Mouse (Mus musculus) limb, embryonic 10.5 days (tissue): ENCODE data around the gene Psmd11. TPM values are rescaled to one million over a fixed set of nuclear protein-coding genes. Genes with fewer than 3 reads are reported as not detected.
A peak's percentile ranks its signal among the peaks of the same experiment; 100 is the strongest.
"Not testable (repeated sequence)": the region's sequence is repeated elsewhere in the genome, so short reads cannot be mapped to it uniquely, and the experiment has no call there.

Source experiments
- DNase-seq: peaks from one replicate; pipeline ENCODE4 v3.0.0-alpha.2; 2017; ENCODE audit warnings: low spot score
- H3K27ac ChIP-seq: fragments of 300-500 bp; sonication (generic); 2 replicates; pipeline ENCODE4 v1.5.1; 2016; ENCODE audit warnings: mild to moderate bottlenecking
- H3K27me3 ChIP-seq: fragments of 300-500 bp; sonication (generic); 2 replicates; pipeline ENCODE4 v1.6.1; 2016; ENCODE audit warnings: low read depth, mild to moderate bottlenecking; ENCODE audit not compliant: poor library complexity, severe bottlenecking
- H3K36me3 ChIP-seq: fragments of 300-500 bp; sonication (generic); 2 replicates; pipeline ENCODE4 v1.6.1; 2016; ENCODE audit warnings: mild to moderate bottlenecking, moderate library complexity
- H3K4me1 ChIP-seq: fragments of 300-500 bp; sonication (generic); 2 replicates; pipeline ENCODE4 v1.6.1; 2016
- H3K4me3 ChIP-seq: fragments of 300-500 bp; sonication (generic); 2 replicates; pipeline ENCODE4 v1.5.1; 2016; ENCODE audit warnings: mild to moderate bottlenecking, moderate library complexity
- H3K9me3 ChIP-seq: fragments of 300-500 bp; sonication (generic); replicated peaks from 2 replicates; pipeline ENCODE4 v1.6.1; 2016; ENCODE audit warnings: mild to moderate bottlenecking
- WGBS: fragments of 180-500 bp; shearing (Covaris S2); methylation state at CpG from one replicate; pipeline ENCODE4 v1.1.7; 2016; 5-methylcytosine and 5-hydroxymethylcytosine counted together
- polyA plus RNA-seq: library from polyadenylated mRNA; unstranded; fragments of >200 nt; fragmentation: Nextera tagmentation; extraction: Ambion mirVana; gene quantifications from 2 replicates; pipeline ENCODE4 v1.2.1, GENCODE M21; 2016

Gene Psmd11
- polyA plus RNA-seq, 1 experiment from 2014 or later: 362 TPM

- no peaks in the 10 kb centered on the region for H3K4me1 ChIP-seq
- no peak overlapping the region for H3K4me3 ChIP-seq
- WGBS: 92% methylated on average over 2 of the region's 2 CpGs
- no peaks in the 10 kb centered on the region for H3K9me3 ChIP-seq
- DNase-seq: no peak
- peaks cover 98% of the 10 kb centered on the region for H3K36me3 ChIP-seq
- H3K27ac ChIP-seq: no peak overlapping the region
- H3K27me3 ChIP-seq: no peaks in the 10 kb centered on the region
Observed at GRCm38 (mm10) chr11:80449859-80450258, 21.4 kb downstream of the Psmd11 start.

- Histone ChIP-seq H3K4me1 (no peaks in the 10 kb centered on the region), H3K36me3 (peaks cover 98% of the 10 kb centered on the region), H3K27ac (no peak overlapping the region), H3K4me3 (no peak overlapping the region), H3K9me3 (no peaks in the 10 kb centered on the region), H3K27me3 (no peaks in the 10 kb centered on the region)
- WGBS: 96% methylated on average over 3 of the region's 3 CpGs
- DNase-seq: no peak
Observed at GRCm38 (mm10) chr11:80452242-80452641, 23.8 kb downstream of the Psmd11 start.

- no peaks in the 10 kb centered on the region for H3K9me3 ChIP-seq
- no peak for DNase-seq
- no peaks in the 10 kb centered on the region for H3K4me1 ChIP-seq
- H3K27me3 ChIP-seq: no peaks in the 10 kb centered on the region
- H3K27ac ChIP-seq: no peak overlapping the region
- WGBS: 95% methylated on average over 1 of the region's 1 CpGs
- peaks cover 98% of the 10 kb centered on the region for H3K36me3 ChIP-seq
- no peak overlapping the region for H3K4me3 ChIP-seq
Observed at GRCm38 (mm10) chr11:80453198-80453597, 24.8 kb downstream of the Psmd11 start.

- H3K4me3 ChIP-seq, H3K4me1 ChIP-seq, H3K9me3 ChIP-seq, DNase-seq, H3K27ac ChIP-seq, H3K27me3 ChIP-seq: not testable (repeated sequence)
- peaks cover 94% of the 10 kb centered on the region for H3K36me3 ChIP-seq
- WGBS: 85% methylated on average over 4 of the region's 4 CpGs
Observed at GRCm38 (mm10) chr11:80463605-80464130, 35.3 kb downstream of the Psmd11 start.

- no peak for DNase-seq
- H3K27me3 ChIP-seq: no peaks in the 10 kb centered on the region
- H3K4me1 ChIP-seq: peaks cover 14% of the 10 kb centered on the region; the same call in 1 of the 2 replicates
- H3K9me3 ChIP-seq: no peaks in the 10 kb centered on the region
- WGBS: 90% methylated on average over 16 of the region's 16 CpGs
- peaks cover 82% of the 10 kb centered on the region for H3K36me3 ChIP-seq
- no peak overlapping the region for H3K27ac ChIP-seq
- no peak overlapping the region for H3K4me3 ChIP-seq
Observed at GRCm38 (mm10) chr11:80471836-80472605, 43.6 kb downstream of the Psmd11 start.

GRCm38 (mm10) chr11:80474175-80474691 is 45.8 kb downstream of the Psmd11 start:
- peaks cover 65% of the 10 kb centered on the region for H3K36me3 ChIP-seq
- WGBS: 70% methylated on average over 2 of the region's 2 CpGs
- DNase-seq: no peak

GRCm38 (mm10) chr11:80474846-80475245 is 46.4 kb downstream of the Psmd11 start:
- Histone ChIP-seq H3K4me1 (peaks cover 40% of the 10 kb centered on the region), H3K27ac (no peak overlapping the region), H3K4me3 (no peak overlapping the region), H3K9me3 (no peaks in the 10 kb centered on the region), H3K36me3 (peaks cover 60% of the 10 kb centered on the region), H3K27me3 (peaks cover 18% of the 10 kb centered on the region; the same call in 1 of the 2 replicates)
- no peak for DNase-seq
- 91% methylated on average over 11 of the region's 11 CpGs for WGBS

More at GRCm38 (mm10) chr11:80474175-80474691, 45.8 kb downstream of the Psmd11 start:
- Histone ChIP-seq H3K4me3 (no peak overlapping the region), H3K9me3 (no peaks in the 10 kb centered on the region), H3K27ac (no peak overlapping the region), H3K27me3 (peaks cover 17% of the 10 kb centered on the region; the same call in 1 of the 2 replicates), H3K4me1 (peaks cover 35% of the 10 kb centered on the region)

GRCm38 (mm10) chr11:80475544-80475943 is 47.1 kb downstream of the Psmd11 start:
- Histone ChIP-seq H3K36me3 (peaks cover 57% of the 10 kb centered on the region), H3K4me1 (peaks cover 42% of the 10 kb centered on the region), H3K27me3 (peaks cover 18% of the 10 kb centered on the region; the same call in 1 of the 2 replicates), H3K27ac (0 out of 2 replicates have a peak overlapping the region, but pooled peaks have one; percentile 80), H3K9me3 (no peaks in the 10 kb centered on the region), H3K4me3 (no peak overlapping the region)
- no peak for DNase-seq
- 82% methylated on average over 9 of the region's 9 CpGs for WGBS

- DNase-seq: peak; percentile 92
- peak within 1 kb of the TSS; percentile 80 for H3K27ac ChIP-seq
- under 1% methylated on average over 110 of the region's 116 CpGs for WGBS
- H3K27me3 ChIP-seq: peaks cover 18% of the 10 kb centered on the region; the same call in 1 of the 2 replicates
- peaks cover 49% of the 10 kb centered on the region for H3K36me3 ChIP-seq
- peaks cover 46% of the 10 kb centered on the region for H3K4me1 ChIP-seq
- H3K4me3 ChIP-seq: peak within 1 kb of the TSS; percentile 73
- no peaks in the 10 kb centered on the region for H3K9me3 ChIP-seq
Observed at GRCm38 (mm10) chr11:80476222-80477189, 48.1 kb downstream of the Psmd11 start, which contains the start of gene Cdk5r1. Gene Cdk5r1, plus strand, starts transcription at chr11:80477023.

GRCm38 (mm10) chr11:80477341-80478199 is 49.2 kb downstream of the Psmd11 start:
- no peak for DNase-seq
- Histone ChIP-seq H3K36me3 (peaks cover 39% of the 10 kb centered on the region), H3K4me3 (peak overlapping the region; percentile 73), H3K27ac (peak overlapping the region; percentile 80), H3K9me3 (no peaks in the 10 kb centered on the region), H3K27me3 (peaks cover 18% of the 10 kb centered on the region; the same call in 1 of the 2 replicates), H3K4me1 (peaks cover 47% of the 10 kb centered on the region)
- 14% methylated on average over 55 of the region's 55 CpGs for WGBS

- Histone ChIP-seq H3K27me3 (peaks cover 21% of the 10 kb centered on the region; the same call in 1 of the 2 replicates), H3K27ac (no peak overlapping the region), H3K36me3 (peaks cover 26% of the 10 kb centered on the region), H3K4me1 (peaks cover 50% of the 10 kb centered on the region), H3K4me3 (peak overlapping the region; percentile 20; the same call in 1 of the 2 replicates), H3K9me3 (no peaks in the 10 kb centered on the region)
- WGBS: 77% methylated on average over 14 of the region's 14 CpGs
- no peak for DNase-seq
Observed at GRCm38 (mm10) chr11:80478694-80479412, 50.4 kb downstream of the Psmd11 start.
